In the genomic region with DNA sequence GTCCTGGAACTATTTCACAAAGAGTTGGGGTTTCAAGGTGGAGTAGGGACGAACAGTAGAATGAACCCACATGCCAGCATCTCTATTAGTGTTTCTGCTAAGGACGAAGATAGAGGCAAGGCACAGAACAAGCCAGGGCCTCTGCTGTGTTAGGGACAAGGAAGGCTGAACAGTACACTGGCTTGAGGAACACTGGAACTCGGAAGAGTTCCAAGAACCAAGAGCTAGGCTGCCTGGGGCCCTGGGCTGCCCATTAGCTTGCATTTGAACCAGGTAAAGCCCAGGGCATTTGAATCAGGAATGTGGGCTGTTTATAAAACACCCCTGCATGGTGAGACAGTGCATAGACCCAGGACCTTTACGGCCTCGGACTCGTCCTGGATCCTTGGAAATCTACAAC, we compare ENCODE assay signal across 8 mouse cellular contexts. TPM values are rescaled to one million over a fixed set of nuclear protein-coding genes. Genes with fewer than 3 reads are reported as not detected.
DNase-seq lines count a peak whose midpoint lies in the region; ATAC-seq and TF ChIP-seq lines count a peak whose summit lies in the region.

No protein-coding gene starts in this region.

- TF ChIP-seq POLR2A in embryonic fibroblast, embryonic 13.5 days (IDR thresholded peaks at IDR 0.05; ENCODE audit: low read depth, low read length): no peak

- intact Hi-C loops in left cerebral cortex, adult 2 months (cut with DNase I): loop anchor here (2.0 to 5.0 kb wide), 3 partner anchors 37 to 216 kb away; no protein-coding TSS in a partner anchor
- intact Hi-C loops in left cerebral cortex, postnatal 36 days (cut with DNase I): loop anchor here (5.0 to 10.0 kb wide), 3 partner anchors 131 to 216 kb away; no protein-coding TSS in a partner anchor

- H3K27me3 ChIP-seq in intestine, postnatal 0 days (replicated peaks; ENCODE audit: control insufficient read depth, insufficient read depth, low read length): no peaks in the 10 kb centered on the region
- no peaks in the 10 kb centered on the region for H3K27me3 ChIP-seq in neural tube, embryonic 13.5 days

- H3K36me3 ChIP-seq in intestine, postnatal 0 days (ENCODE audit: control insufficient read depth, insufficient read depth): no peaks in the 10 kb centered on the region
- no peaks in the 10 kb centered on the region for H3K36me3 ChIP-seq in neural tube, embryonic 13.5 days

- no peak for DNase-seq in left cerebral cortex, adult 2 months (ENCODE audit: extremely low spot score in 1 of 2, low spot score in 2 of 2)
- no peak for DNase-seq in left cerebral cortex, postnatal 36 days (ENCODE audit: low spot score in 2 of 2)
- no peak for DNase-seq in embryo, embryonic 11 days
- DNase-seq in adrenal gland, postnatal 14 days: no peak
- DNase-seq in cerebellum, adult 11 months: no peak

- peak overlapping the region; percentile 98 for H3K4me2 ChIP-seq in intestine, postnatal 0 days (replicated peaks; ENCODE audit: low read depth)
- peak overlapping the region; percentile 90 for H3K4me2 ChIP-seq in neural tube, embryonic 13.5 days

- no peak for TF ChIP-seq CTCF in left cerebral cortex, adult 2 months (IDR thresholded peaks at IDR 0.05)
- TF ChIP-seq CTCF in embryonic fibroblast, embryonic 13.5 days (IDR thresholded peaks at IDR 0.05; ENCODE audit: borderline replicate concordance, insufficient read depth, low read length): no peak
- TF ChIP-seq CTCF in intestine, postnatal 0 days (IDR thresholded peaks at IDR 0.05; ENCODE audit: low read depth): no peak

- H3K4me1 ChIP-seq in embryonic fibroblast, embryonic 13.5 days (ENCODE audit: control insufficient read depth, insufficient read depth, low read length): no peaks in the 10 kb centered on the region
- H3K4me1 ChIP-seq in intestine, postnatal 0 days (replicated peaks; ENCODE audit: control insufficient read depth, insufficient read depth, low read length): peaks cover 8% of the 10 kb centered on the region; the same call in 1 of the 2 replicates
- H3K4me1 ChIP-seq in neural tube, embryonic 13.5 days (replicated peaks): peaks cover 27% of the 10 kb centered on the region

- no peaks in the 10 kb centered on the region for H3K9me3 ChIP-seq in intestine, postnatal 0 days (ENCODE audit: control insufficient read depth)
- peaks cover 6% of the 10 kb centered on the region for H3K9me3 ChIP-seq in neural tube, embryonic 13.5 days

- H3K4me3 ChIP-seq in left cerebral cortex, adult 2 months: peak overlapping the region; percentile 84
- H3K4me3 ChIP-seq in embryonic fibroblast, embryonic 13.5 days (ENCODE audit: insufficient read depth, low read length): peak overlapping the region; percentile 58
- peak overlapping the region; percentile 83 for H3K4me3 ChIP-seq in intestine, postnatal 0 days (ENCODE audit: low read depth, low read length)
- H3K4me3 ChIP-seq in neural tube, embryonic 13.5 days: peak overlapping the region; percentile 87

- ATAC-seq in intestine, postnatal 0 days: no peak
- ATAC-seq in neural tube, embryonic 13.5 days (ENCODE audit: low read depth): 0 out of 2 replicates have a peak, but pooled peaks have one; percentile 1

- H3K27ac ChIP-seq in left cerebral cortex, adult 2 months: peak overlapping the region; percentile 85
- no peak overlapping the region for H3K27ac ChIP-seq in embryonic fibroblast, embryonic 13.5 days (ENCODE audit: insufficient read depth, low read length)
- no peak overlapping the region for H3K27ac ChIP-seq in intestine, postnatal 0 days (ENCODE audit: low read depth, low read length)
- no peak overlapping the region for H3K27ac ChIP-seq in neural tube, embryonic 13.5 days (replicated peaks)

- H3K9ac ChIP-seq in intestine, postnatal 0 days (ENCODE audit: low read depth, low read length): peak overlapping the region; percentile 80; the same call in 1 of the 2 replicates
- peak overlapping the region; percentile 94 for H3K9ac ChIP-seq in neural tube, embryonic 13.5 days

- 33% methylated on average over 6 of the region's 6 CpGs for WGBS in intestine, postnatal 0 days
- WGBS in neural tube, embryonic 13.5 days: 40% methylated on average over 6 of the region's 6 CpGs

RNA-seq across cellular contexts. Expression of gene Agap1, which starts 0.9 kb away (rescaled TPM):
- total RNA-seq in left cerebral cortex, adult 2 months (2021): 100 to 1,000 TPM; 270 to 281 TPM
- total RNA-seq in left cerebral cortex, postnatal 36 days (2021): 100 to 1,000 TPM; 244 to 260 TPM
- 21.4 and 32.1 TPM in 2 replicates for polyA plus RNA-seq in embryonic fibroblast, embryonic 13.5 days (2011; ENCODE audit: insufficient read length, low read depth, missing spikeins)
- polyA plus RNA-seq in intestine, postnatal 0 days (2015; fragmentation: Nextera tagmentation; extraction: Ambion mirVana): 6.1 and 7.0 TPM in 2 replicates
- 48.1 and 52.9 TPM in 2 replicates for polyA plus RNA-seq in neural tube, embryonic 13.5 days (2015; fragmentation: Nextera tagmentation; extraction: Ambion mirVana)
- 56.2 and 57.6 TPM in 2 replicates for total RNA-seq in adrenal gland, postnatal 14 days (2021)
